Mouse (Mus musculus) intestine, embryonic 16.5 days (tissue): ENCODE measurements around the gene Ubap1. TPM values are rescaled to one million over a fixed set of nuclear protein-coding genes. Genes with fewer than 3 reads are reported as not detected.
A peak's percentile ranks its signal among the peaks of the same experiment; 100 is the strongest.

Source experiments
- ATAC-seq: fragments of 200-750 bp; cut with Nextera tagmentation; 2 replicates; pipeline ENCODE4 v1.8.0; 2017; ENCODE audit warnings: moderate TSS enrichment, moderate library complexity
- H3K27ac ChIP-seq: fragments of 300-500 bp; sonication (generic); 2 replicates; pipeline ENCODE4 v1.5.1; 2014; ENCODE audit warnings: mild to moderate bottlenecking, low read length
- H3K27me3 ChIP-seq: fragments of 300-500 bp; sonication (generic); replicated peaks from 2 replicates; pipeline ENCODE4 v1.6.1; 2014; ENCODE audit warnings: low read length, control low read depth, mixed read lengths; ENCODE audit not compliant: control insufficient read depth, insufficient read depth
- H3K36me3 ChIP-seq: fragments of 300-500 bp; sonication (generic); 2 replicates; pipeline ENCODE4 v1.6.1; 2014; ENCODE audit warnings: low read length, control low read depth; ENCODE audit not compliant: control insufficient read depth, insufficient read depth
- H3K4me1 ChIP-seq: fragments of 300-500 bp; sonication (generic); 2 replicates; pipeline ENCODE4 v1.6.1; 2014; ENCODE audit warnings: low read length, control low read depth, mixed read lengths; ENCODE audit not compliant: control insufficient read depth, insufficient read depth
- H3K4me2 ChIP-seq: fragments of 300-500 bp; sonication (generic); 2 replicates; pipeline ENCODE4 v1.6.1; 2014; ENCODE audit warnings: low read depth, low read length, control low read depth
- H3K4me3 ChIP-seq: fragments of 300-500 bp; sonication (generic); 2 replicates; pipeline ENCODE4 v1.5.1; 2014; ENCODE audit warnings: mild to moderate bottlenecking, low read length
- H3K9ac ChIP-seq: fragments of 300-500 bp; sonication (generic); 2 replicates; pipeline ENCODE4 v1.6.1; 2014; ENCODE audit warnings: low read depth, low read length
- H3K9me3 ChIP-seq: fragments of 300-500 bp; sonication (generic); 2 replicates; pipeline ENCODE4 v1.6.1; 2016; ENCODE audit warnings: low read length, control low read depth; ENCODE audit not compliant: control insufficient read depth
- WGBS: fragments of 180-500 bp; shearing (Covaris S2); extraction: QIAGEN DNeasy Blood & Tissue Kit; methylation state at CpG from one replicate; pipeline ENCODE4 v1.1.7; 2014; 5-methylcytosine and 5-hydroxymethylcytosine counted together
- polyA plus RNA-seq: library from polyadenylated mRNA; unstranded; fragments of >200 nt; fragmentation: Nextera tagmentation; extraction: Ambion mirVana; gene quantifications from 2 replicates; pipeline ENCODE4 v1.2.1, GENCODE M21; 2015

The Ubap1 gene
- polyA plus RNA-seq, 1 experiment from 2014 or later: 46.5 TPM

DNA sequence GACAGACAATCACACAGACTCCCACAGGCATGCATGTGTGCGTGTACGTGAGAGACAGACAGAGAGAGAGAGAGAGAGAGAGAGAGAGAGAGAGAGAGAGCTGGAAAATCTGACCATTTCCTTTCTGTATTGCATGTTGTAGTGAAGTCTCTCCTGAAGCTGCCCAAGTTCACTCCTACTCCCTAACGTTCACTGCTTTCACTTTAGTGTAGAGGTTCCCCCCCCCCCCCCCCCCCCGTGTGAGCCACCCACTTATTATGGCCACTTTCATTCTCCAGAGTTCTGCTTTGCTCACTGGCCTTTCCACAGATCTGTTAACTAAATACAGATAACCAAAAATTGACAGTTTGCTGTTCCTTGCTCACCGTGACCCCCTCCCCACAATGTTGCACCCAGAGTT is 957 bp upstream of the Ubap1 start:
- Histone ChIP-seq H3K27me3 (no peaks in the 10 kb centered on the region), H3K4me3 (peak overlapping the region; percentile 18), H3K4me1 (peaks cover 6% of the 10 kb centered on the region), H3K9me3 (no peaks in the 10 kb centered on the region), H3K27ac (peak overlapping the region; percentile 66), H3K36me3 (no peaks in the 10 kb centered on the region), H3K4me2 (peak overlapping the region; percentile 38), H3K9ac (peak overlapping the region; percentile 45)
- WGBS: 23% methylated on average over 5 of the region's 5 CpGs
- ATAC-seq: no peak

DNA sequence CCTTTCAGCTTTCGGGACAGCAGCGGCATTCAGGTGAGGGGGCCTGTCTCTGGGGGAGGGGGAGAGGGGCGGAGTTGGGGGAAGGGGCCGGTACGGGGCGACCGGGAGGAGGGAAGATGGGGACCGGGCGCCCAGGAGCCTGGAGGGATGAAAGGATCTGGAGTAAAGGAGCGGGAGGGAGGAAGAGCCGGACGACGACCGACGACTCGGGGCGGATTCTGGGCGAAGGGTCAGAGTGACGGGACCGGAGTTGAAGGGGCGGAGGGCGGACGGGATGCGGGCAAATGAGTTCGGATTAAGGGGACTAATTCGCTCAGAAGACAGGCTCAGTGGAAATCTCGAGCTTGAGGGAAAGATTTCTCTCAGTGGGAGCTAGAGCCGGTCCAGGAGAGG is 399 bp downstream of the Ubap1 start:
- peak overlapping the region; percentile 69 for H3K4me3 ChIP-seq
- H3K4me2 ChIP-seq: peak overlapping the region; percentile 65
- H3K27ac ChIP-seq: peak overlapping the region; percentile 94
- peak; percentile 72; the same call in 1 of the 2 replicates for ATAC-seq
- peaks cover 6% of the 10 kb centered on the region for H3K4me1 ChIP-seq
- no peaks in the 10 kb centered on the region for H3K9me3 ChIP-seq
- peak overlapping the region; percentile 84 for H3K9ac ChIP-seq
- H3K27me3 ChIP-seq: no peaks in the 10 kb centered on the region
- under 1% methylated on average over 28 of the region's 28 CpGs for WGBS
- no peaks in the 10 kb centered on the region for H3K36me3 ChIP-seq

GRCm38 (mm10) chr4:41352758-41353157 is 4.0 kb downstream of the Ubap1 start:
- no peaks in the 10 kb centered on the region for H3K27me3 ChIP-seq
- 90% methylated on average over 4 of the region's 4 CpGs for WGBS
- peaks cover 3% of the 10 kb centered on the region for H3K4me1 ChIP-seq
- H3K9ac ChIP-seq: no peak overlapping the region
- no peak for ATAC-seq
- H3K4me3 ChIP-seq: no peak overlapping the region
- H3K36me3 ChIP-seq: no peaks in the 10 kb centered on the region
- no peaks in the 10 kb centered on the region for H3K9me3 ChIP-seq
- H3K27ac ChIP-seq: no peak overlapping the region
- no peak overlapping the region for H3K4me2 ChIP-seq

DNA sequence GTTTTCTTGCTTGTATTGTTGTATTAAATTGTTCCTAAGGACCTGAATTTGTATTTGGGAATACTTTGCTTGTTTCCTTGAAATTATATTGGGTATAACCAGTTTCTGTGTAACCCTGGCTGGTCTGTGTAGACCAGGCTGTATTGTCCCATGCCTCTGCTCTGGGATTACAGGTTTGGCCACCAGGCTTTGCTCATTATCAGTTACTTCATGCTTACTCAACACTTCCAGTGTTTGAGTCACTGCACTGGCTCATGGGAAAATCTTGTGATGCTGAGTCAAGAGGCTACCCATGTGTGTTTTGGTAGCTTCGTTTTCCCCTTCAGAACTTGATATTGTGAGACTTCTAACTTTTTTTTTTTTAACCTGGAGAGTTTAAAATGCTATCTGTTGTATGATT is 4.5 kb downstream of the Ubap1 start:
- no peak for ATAC-seq
- Histone ChIP-seq H3K4me1 (no peaks in the 10 kb centered on the region; the same call in 1 of the 2 replicates), H3K36me3 (no peaks in the 10 kb centered on the region), H3K9me3 (no peaks in the 10 kb centered on the region), H3K27ac (no peak overlapping the region), H3K27me3 (no peaks in the 10 kb centered on the region), H3K9ac (no peak overlapping the region), H3K4me3 (no peak overlapping the region), H3K4me2 (no peak overlapping the region)
- WGBS: 88% methylated on average over 1 of the region's 1 CpGs

- 83% methylated on average over 2 of the region's 2 CpGs for WGBS
- no peaks in the 10 kb centered on the region for H3K27me3 ChIP-seq
- H3K4me2 ChIP-seq: no peak overlapping the region
Observed at GRCm38 (mm10) chr4:41357154-41357553, 8.4 kb downstream of the Ubap1 start.

DNA sequence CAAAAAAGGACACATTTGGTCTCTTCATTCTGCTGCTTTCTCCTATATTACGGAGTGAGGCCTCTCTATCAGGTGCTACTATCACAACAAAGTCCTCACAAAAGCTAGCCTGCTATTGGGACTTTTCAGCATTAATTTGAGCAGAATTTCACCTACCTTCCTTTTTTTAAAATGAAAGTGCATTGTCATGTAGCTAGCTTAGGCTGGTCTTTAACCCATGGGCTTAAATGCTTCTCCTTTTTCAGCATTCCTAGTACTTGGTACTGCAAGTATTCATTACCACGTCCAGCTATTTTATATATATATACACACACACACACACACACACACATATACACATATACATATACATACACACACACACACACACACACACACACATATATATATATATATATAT is 9.9 kb downstream of the Ubap1 start:
- no peaks in the 10 kb centered on the region for H3K9me3 ChIP-seq
- H3K9ac ChIP-seq: no peak overlapping the region
- H3K27ac ChIP-seq: no peak overlapping the region
- no peaks in the 10 kb centered on the region for H3K27me3 ChIP-seq
- 84% methylated on average over 2 of the region's 2 CpGs for WGBS
- H3K4me2 ChIP-seq: no peak overlapping the region
- ATAC-seq: no peak
- no peak overlapping the region for H3K4me3 ChIP-seq
- no peaks in the 10 kb centered on the region for H3K4me1 ChIP-seq
- no peaks in the 10 kb centered on the region for H3K36me3 ChIP-seq

More at GRCm38 (mm10) chr4:41357154-41357553, 8.4 kb downstream of the Ubap1 start:
- ATAC-seq: no peak
- Histone ChIP-seq H3K36me3 (no peaks in the 10 kb centered on the region), H3K27ac (no peak overlapping the region), H3K4me1 (no peaks in the 10 kb centered on the region), H3K9me3 (no peaks in the 10 kb centered on the region), H3K9ac (no peak overlapping the region), H3K4me3 (no peak overlapping the region)

- H3K36me3 ChIP-seq: no peaks in the 10 kb centered on the region
- no peaks in the 10 kb centered on the region for H3K27me3 ChIP-seq
- H3K4me2 ChIP-seq: no peak overlapping the region
- no peak overlapping the region for H3K27ac ChIP-seq
- H3K9ac ChIP-seq: no peak overlapping the region
- H3K4me3 ChIP-seq: no peak overlapping the region
- no peaks in the 10 kb centered on the region for H3K4me1 ChIP-seq
- ATAC-seq: no peak
- no peaks in the 10 kb centered on the region for H3K9me3 ChIP-seq
- 73% methylated on average over 7 of the region's 7 CpGs for WGBS
Observed at GRCm38 (mm10) chr4:41359358-41359757, 10.6 kb downstream of the Ubap1 start.

DNA sequence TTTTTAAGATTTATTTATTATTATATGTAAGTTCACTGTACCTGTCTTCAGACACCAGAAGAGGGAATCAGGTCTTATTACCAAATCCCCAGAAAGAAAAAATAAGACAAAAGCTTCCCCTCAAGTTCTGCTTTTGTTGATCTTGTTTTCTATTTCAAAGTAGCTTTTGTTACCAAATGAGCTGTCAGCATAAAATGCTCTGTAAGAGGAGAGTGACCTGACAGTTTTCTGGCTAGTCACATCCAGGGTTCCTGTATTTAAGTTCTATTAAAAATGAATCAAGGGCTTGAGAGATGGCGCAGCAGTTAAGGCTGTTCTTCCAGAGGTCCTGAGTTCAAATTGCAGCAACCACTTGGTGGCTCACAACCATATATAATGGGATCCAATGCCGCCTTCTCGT is 12.3 kb downstream of the Ubap1 start:
- ATAC-seq: no peak
- Histone ChIP-seq H3K27ac (no peak overlapping the region), H3K36me3 (no peaks in the 10 kb centered on the region), H3K9ac (no peak overlapping the region), H3K4me1 (no peaks in the 10 kb centered on the region), H3K4me2 (no peak overlapping the region), H3K27me3 (no peaks in the 10 kb centered on the region), H3K9me3 (no peaks in the 10 kb centered on the region), H3K4me3 (no peak overlapping the region)
- 94% methylated on average over 3 of the region's 3 CpGs for WGBS

DNA sequence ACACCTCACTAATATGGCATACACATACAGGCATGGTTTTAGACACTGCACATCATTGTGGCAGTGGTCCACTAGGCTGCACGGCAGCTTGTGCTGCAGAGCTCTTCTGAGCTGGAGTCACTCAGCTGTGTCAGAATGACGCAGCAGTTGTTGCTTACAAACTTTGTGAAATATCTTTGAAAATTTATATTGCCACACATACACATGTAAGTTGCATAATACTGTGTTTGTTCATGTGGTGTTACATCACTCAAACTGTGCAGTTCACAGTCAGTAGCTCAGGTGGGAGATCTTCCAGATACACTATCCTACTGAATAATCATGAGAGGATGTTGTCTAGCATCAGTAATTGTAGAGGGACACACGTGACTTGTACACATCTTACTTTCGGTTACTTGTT is 19.4 kb downstream of the Ubap1 start:
- peaks cover 3% of the 10 kb centered on the region; the same call in 1 of the 2 replicates for H3K36me3 ChIP-seq
- H3K9me3 ChIP-seq: no peaks in the 10 kb centered on the region
- no peak overlapping the region for H3K27ac ChIP-seq
- no peak for ATAC-seq
- 88% methylated on average over 4 of the region's 4 CpGs for WGBS
- no peak overlapping the region for H3K9ac ChIP-seq
- H3K27me3 ChIP-seq: no peaks in the 10 kb centered on the region
- H3K4me2 ChIP-seq: no peak overlapping the region
- no peaks in the 10 kb centered on the region for H3K4me1 ChIP-seq
- H3K4me3 ChIP-seq: no peak overlapping the region

- Histone ChIP-seq H3K4me1 (no peaks in the 10 kb centered on the region), H3K4me2 (no peak overlapping the region), H3K9ac (no peak overlapping the region), H3K27me3 (no peaks in the 10 kb centered on the region), H3K27ac (no peak overlapping the region), H3K9me3 (no peaks in the 10 kb centered on the region), H3K36me3 (peaks cover 6% of the 10 kb centered on the region; the same call in 1 of the 2 replicates), H3K4me3 (no peak overlapping the region)
- ATAC-seq: no peak
- 93% methylated on average over 9 of the region's 9 CpGs for WGBS
Observed at GRCm38 (mm10) chr4:41369702-41370437, 21.1 kb downstream of the Ubap1 start.
